Mouse (Mus musculus): Measurements from ENCODE around the gene Cldn13.

DNA sequence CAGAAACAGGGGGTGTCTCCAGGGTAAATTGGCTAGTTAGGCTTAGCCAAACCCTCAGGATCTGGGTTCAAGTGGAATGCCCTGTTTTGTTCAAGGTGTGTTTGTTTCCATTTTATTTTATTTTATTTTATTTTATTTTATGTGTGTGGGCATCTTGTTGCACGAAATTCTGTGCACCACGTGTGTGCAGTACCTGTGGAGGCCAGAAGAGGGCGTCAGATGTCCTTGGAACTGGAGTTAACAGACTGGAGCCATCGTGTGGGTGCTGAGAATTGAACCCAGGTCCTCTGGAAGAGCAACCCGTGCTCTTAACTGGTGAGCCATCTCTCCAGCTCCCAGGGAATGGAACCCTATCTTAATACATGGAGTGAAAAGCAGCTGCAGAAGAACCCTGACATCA lies 22.6 kb downstream of the Cldn13 start:
- no peak for TF ChIP-seq CTCF (IDR thresholded peaks at IDR 0.05; ENCODE audit: extremely low read depth, insufficient read depth, insufficient read length, insufficient replicate concordance)
- no peak for TF ChIP-seq POLR2A (IDR thresholded peaks at IDR 0.05; ENCODE audit: low read depth, low read length)

All from spleen, adult 2 months (tissue).